Mouse (Mus musculus): ENCODE results near the gene Nhlrc4.

Gene Nhlrc4

GRCm38 (mm10) chr17:25957586-25958051, 12.9 kb upstream of the Nhlrc4 start:
- DNase-seq = no peak

GRCm38 (mm10) chr17:25956631-25957030, 11.9 kb upstream of the Nhlrc4 start:
- no peak for DNase-seq

GRCm38 (mm10) chr17:25956201-25956600, 11.4 kb upstream of the Nhlrc4 start:
- no peak for DNase-seq

DNA sequence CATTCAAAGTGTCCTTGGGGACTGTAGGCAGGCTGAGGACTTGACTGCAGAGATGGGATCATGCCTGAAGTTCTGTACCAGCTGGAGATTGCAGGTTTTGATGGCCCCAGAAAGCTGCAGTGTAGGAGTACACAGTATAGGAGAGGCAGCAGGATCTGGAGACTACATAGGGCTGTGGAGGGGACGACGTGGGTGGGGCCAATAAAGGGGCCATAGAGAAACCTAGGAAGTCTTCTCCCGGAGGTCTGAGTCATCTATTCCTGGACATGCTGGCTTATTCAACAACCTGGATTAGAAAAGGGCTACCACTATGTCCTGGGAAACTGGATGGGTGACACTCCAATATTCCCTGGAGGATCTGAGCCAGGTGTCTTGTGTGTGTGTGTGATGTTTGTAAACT, 11.0 kb upstream of the Nhlrc4 start:
- no peak for DNase-seq

GRCm38 (mm10) chr17:25954671-25955070, 9.9 kb upstream of the Nhlrc4 start:
- no peak for DNase-seq

DNA sequence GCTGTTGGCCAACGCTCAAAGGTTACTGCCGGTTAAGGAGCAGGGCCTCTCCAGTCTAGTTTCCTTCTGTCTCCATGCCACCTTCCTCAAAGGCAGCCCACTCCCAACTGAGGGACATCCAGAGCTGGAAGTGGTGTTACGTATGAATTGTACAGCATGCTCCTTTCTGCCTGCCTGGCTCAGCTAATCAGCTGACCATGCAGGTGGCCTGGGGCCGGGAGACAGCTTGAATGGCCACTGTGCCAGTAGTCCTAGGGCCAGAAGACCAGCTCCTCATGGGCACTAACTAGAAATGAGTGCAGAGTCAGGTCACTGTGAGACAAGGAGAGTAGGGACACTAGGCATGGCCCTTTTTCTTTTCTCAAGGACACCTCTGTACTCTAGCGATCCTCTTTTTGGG, 8.4 kb upstream of the Nhlrc4 start:
- no peak for DNase-seq

GRCm38 (mm10) chr17:25951803-25952623, 7.3 kb upstream of the Nhlrc4 start, which contains the start of gene A930017K11Rik:
Gene A930017K11Rik, minus strand, starts transcription at chr17:25952565.
- DNase-seq = peak; percentile 51 to 68

DNA sequence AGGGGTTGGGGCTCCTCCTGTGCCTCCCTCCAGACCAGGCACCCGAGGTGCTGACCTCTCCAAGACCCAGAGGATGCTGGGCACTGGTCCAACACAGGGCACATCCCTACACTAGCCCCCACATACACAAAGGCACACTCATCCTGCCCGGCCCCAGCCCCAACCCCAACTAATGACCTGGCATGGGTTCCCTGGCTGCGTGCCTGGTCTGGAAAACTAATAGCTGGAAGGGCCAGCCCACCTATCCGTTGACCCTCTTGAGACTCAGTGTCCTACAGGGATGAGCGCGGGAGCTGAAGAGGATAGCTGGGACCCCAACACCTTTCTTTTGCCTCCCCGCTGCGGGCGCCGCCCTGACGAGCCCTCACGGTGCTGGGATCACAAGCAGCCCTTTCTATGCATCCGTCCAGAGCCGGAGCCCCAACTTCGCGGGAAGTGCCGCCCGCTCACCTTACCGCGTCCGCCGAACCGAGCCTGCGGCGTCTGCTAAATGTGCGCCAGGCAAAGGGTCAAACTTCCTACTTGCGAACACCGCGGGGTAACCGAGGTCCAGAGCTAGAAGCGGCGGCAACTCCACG, 6.6 kb upstream of the Nhlrc4 start:
- peak; percentile 27 to 37 for DNase-seq

GRCm38 (mm10) chr17:25950706-25951105, 5.9 kb upstream of the Nhlrc4 start:
- DNase-seq = no peak

GRCm38 (mm10) chr17:25949981-25950380, 5.2 kb upstream of the Nhlrc4 start:
- DNase-seq = no peak

DNA sequence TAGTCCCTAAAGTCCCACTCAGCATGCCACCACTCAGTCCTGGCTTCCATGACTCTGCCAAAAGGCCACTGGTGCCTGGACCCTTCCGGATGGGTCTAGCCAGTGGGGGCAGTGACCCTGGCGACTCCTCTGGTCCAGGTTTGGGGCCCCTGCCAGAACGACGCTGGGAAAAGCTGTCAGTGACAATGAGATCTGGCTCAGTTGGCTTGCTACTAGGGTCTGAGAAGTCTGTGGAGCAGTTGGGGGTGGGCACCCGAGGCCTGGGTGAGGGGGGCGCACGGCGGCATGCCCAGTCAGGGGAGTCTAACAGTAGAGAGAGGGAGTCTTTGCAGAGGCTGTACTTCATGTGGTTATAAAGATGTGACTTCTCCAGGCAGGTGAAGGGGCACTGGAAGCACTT, 3.3 kb upstream of the Nhlrc4 start:
- DNase-seq = no peak

DNA sequence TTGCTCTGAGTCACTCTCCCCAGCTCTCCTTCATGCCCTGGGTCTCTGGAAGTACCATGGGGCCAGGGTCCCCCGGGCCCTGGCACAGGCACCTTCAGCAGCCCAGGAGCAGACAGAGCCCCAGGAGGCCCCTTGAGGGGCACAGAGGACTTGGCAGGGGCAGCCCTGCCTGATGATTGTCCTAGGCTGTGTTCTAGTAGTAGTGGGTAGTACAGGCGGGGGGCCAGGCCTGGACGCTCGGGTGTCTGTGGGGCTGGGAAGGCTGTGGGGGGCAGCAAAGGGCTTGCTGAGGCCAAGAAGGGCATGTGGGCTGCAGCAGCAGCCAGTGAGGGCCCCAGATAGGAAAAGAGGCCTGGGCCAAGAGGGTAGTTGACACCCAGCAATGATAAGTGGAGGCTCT, 2.8 kb upstream of the Nhlrc4 start:
- no peak for DNase-seq

DNA sequence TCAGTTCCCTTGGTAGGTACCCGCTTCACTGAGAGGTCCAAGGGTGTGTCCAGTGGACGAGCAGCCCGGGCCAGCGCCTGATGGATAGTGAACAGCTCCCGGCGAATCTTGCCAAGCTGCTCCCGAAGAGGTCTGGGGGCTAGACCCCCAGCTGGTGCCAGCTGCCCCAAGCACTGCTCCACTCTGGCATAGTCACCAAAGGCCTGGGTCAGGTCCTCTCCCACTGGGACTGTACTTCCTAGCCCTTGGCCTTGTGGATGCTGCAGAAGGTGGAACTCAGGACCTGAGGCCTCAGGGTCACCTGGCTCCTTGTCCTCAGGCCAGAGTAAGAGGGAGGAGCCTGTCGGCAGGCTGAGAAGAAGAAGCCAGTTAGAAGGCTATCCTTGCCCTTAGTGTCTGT, 2.1 kb upstream of the Nhlrc4 start:
- DNase-seq = no peak

- DNase-seq = no peak
Observed at GRCm38 (mm10) chr17:25946349-25946748, 1.6 kb upstream of the Nhlrc4 start.

DNA sequence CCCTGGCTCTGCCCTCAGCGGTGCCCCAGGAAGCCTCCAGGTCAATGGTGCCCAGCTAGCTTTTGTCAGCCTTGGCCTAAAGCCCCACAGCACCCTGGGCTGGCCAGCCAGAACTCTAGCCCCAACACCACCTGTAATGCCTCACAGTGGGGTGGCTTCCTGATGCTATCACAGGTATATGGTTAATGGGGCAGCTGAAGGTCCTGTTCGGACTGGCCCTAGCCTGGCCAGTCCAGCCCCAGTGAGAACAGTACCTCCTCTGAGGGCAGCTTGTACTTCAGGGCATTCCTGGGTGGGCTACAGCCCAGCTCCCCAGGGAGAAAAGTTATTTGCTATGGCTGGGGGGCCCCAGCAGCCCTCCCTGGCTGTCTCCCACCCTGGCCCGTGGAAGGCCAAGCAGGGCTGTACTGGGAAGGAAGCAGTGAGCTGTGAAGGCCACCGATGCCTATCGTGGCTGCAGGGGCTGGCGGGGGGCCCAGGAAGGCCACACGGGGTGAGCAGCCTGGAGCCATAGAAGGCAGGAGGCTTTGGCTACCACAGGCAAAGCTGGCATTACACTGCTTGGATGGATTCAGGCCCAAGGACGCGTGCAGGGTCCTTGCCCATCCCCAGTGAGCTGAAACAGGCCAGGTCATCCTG, 875 bp upstream of the Nhlrc4 start:
- DNase-seq = peak; percentile 56 to 72

- no peak for DNase-seq
Observed at GRCm38 (mm10) chr17:25943769-25944168, 992 bp downstream of the Nhlrc4 start.

DNA sequence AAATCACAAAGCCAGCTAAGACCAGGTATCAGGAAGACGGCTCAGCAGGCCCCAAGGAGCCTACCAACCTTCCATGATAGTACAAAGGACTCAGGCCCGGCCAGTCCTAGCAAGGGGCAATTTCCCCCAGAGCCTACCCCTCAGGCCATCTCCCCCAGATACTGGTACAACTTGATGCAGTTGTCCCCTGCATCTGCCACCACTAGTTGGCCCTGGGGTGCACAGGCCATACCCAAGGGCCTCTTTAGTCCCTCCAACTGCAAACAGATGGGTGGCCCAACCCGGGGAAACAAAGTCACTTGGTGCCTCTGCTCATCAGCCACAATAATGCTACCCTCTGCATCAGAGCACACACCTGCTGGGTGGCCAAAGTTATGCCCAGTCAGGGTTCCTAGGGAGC, 1.5 kb downstream of the Nhlrc4 start:
- DNase-seq = no peak

- no peak for DNase-seq
Observed at GRCm38 (mm10) chr17:25942597-25943151, 2.1 kb downstream of the Nhlrc4 start.

DNA sequence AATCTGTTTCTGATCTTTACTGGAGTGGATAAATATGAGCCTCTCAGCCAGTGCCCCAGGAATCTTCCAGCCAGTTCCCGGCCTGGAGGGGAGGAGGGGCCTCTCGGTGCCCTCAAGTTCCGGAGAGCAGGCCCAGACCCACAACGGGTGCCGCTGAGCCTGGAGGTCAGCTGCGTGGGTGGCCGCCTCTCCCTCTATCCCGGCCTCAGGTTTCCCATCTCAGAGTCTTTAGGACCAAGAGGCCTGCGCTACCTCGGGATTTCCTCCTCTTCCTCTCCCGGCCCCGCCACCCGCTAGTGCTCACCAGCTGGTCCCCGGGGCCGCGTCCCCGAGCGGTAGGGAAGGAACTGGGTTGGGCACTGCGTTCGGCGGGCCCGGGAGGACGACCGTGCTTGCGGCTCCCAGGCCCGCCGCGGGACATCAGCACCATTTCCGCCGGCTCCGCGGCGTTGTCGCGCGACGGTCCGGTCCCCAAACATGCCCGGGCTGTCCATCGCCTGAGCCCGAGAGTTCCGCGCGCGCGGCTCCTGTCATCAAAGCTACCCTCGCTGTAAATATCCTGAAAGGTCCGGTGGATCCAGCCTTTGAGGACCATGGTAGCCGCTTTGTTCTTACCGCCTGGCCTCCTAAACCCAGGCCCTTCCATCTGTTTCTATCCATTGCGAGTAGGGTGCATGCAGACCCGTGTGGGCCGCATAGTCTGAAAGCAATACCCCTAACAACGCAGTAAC, 3.1 kb downstream of the Nhlrc4 start:
- DNase-seq = peak; percentile 88 to 90

DNA sequence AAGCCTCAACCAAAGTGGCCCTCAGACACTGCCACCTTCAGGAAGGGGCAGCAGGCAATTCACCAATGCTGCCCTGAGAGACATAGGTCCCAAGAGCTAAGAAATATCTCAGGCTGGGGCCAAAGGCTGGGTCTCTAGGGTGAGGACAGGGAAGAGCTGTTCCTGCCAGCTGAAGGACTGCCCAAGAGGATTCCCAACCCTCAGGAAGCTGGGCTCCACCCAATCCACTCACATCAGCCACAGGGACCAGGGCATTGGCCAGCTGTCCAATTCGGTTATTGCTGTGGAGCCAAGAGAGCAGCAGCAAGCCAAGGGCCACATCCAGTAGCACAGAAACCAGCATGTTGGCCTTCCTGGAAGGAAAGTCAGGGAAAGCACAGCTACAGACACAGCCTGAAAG, 10.2 kb downstream of the Nhlrc4 start:
- DNase-seq = no peak

GRCm38 (mm10) chr17:25925348-25925747, 19.4 kb downstream of the Nhlrc4 start:
- DNase-seq = no peak

- DNase-seq = no peak
Observed at GRCm38 (mm10) chr17:25922120-25922519, 22.6 kb downstream of the Nhlrc4 start.

All from kidney, postnatal 4 days (tissue).